Mouse (Mus musculus) frontal cortex, postnatal 10 days (tissue): ENCODE data around the gene Mrpl47.
A peak's percentile ranks its signal among the peaks of the same experiment; 100 is the strongest.
"Not testable (repeated sequence)": the region's sequence is repeated elsewhere in the genome, so short reads cannot be mapped to it uniquely, and the experiment has no call there.

Source experiments
- DNase-seq, 2 experiments: peaks; one replicate each; pipeline ENCODE4 v3.0.0; 2022; ENCODE audit warnings: low spot score in 2 of 2, mixed read lengths in 1 of 2

The Mrpl47 gene

GRCm38 (mm10) chr3:32737172-32737655, at the start of gene Mrpl47:
Gene Mrpl47 (minus strand): TSS chr3:32737605.
- DNase-seq, result peak in 1 of 2 experiments; percentile 15

GRCm38 (mm10) chr3:32770781-32771180, 33.4 kb upstream of the Mrpl47 start:
- DNase-seq, result no peak

- no peak for DNase-seq
These were observed 26.5 kb upstream of the Mrpl47 start for GRCm38 (mm10) chr3:32763902-32764301.

GRCm38 (mm10) chr3:32762962-32763361, 25.6 kb upstream of the Mrpl47 start:
- DNase-seq, result no peak

GRCm38 (mm10) chr3:32759212-32759611, 21.8 kb upstream of the Mrpl47 start:
- DNase-seq, result no peak

GRCm38 (mm10) chr3:32754384-32754915, 17.0 kb upstream of the Mrpl47 start:
- no peak for DNase-seq

GRCm38 (mm10) chr3:32749820-32750579, 12.6 kb upstream of the Mrpl47 start:
- no peak for DNase-seq

GRCm38 (mm10) chr3:32748384-32748783, 11.0 kb upstream of the Mrpl47 start:
- no peak for DNase-seq

GRCm38 (mm10) chr3:32745426-32745825, 8.0 kb upstream of the Mrpl47 start:
- not testable (repeated sequence) for DNase-seq

GRCm38 (mm10) chr3:32745001-32745400, 7.6 kb upstream of the Mrpl47 start:
- DNase-seq, result no peak

GRCm38 (mm10) chr3:32742276-32742780, 4.9 kb upstream of the Mrpl47 start:
- DNase-seq, result no peak

GRCm38 (mm10) chr3:32738549-32738948, 1.1 kb upstream of the Mrpl47 start:
- no peak for DNase-seq

GRCm38 (mm10) chr3:32736244-32737171, 897 bp downstream of the Mrpl47 start, which contains the start of gene Ndufb5:
Gene Ndufb5 (plus strand): TSS chr3:32736990.
- DNase-seq, result peak; percentile 97 to 99

GRCm38 (mm10) chr3:32727861-32728260, 9.5 kb downstream of the Mrpl47 start:
- no peak for DNase-seq

- DNase-seq, result no peak
These were observed 11.5 kb downstream of the Mrpl47 start for GRCm38 (mm10) chr3:32725951-32726350.

GRCm38 (mm10) chr3:32724191-32724590, 13.2 kb downstream of the Mrpl47 start:
- no peak for DNase-seq

GRCm38 (mm10) chr3:32718271-32718670, 19.1 kb downstream of the Mrpl47 start:
- no peak for DNase-seq

GRCm38 (mm10) chr3:32717403-32717802, 20.0 kb downstream of the Mrpl47 start:
- not testable (repeated sequence) for DNase-seq

- DNase-seq, result no peak
These were observed 23.7 kb downstream of the Mrpl47 start for GRCm38 (mm10) chr3:32713711-32714110.

GRCm38 (mm10) chr3:32709388-32709787, 28.0 kb downstream of the Mrpl47 start:
- no peak for DNase-seq

GRCm38 (mm10) chr3:32708368-32709231, 28.8 kb downstream of the Mrpl47 start:
- peak; percentile 97 to 98 for DNase-seq
